8 mouse cellular contexts compared by ENCODE assay signal in the genomic region with DNA sequence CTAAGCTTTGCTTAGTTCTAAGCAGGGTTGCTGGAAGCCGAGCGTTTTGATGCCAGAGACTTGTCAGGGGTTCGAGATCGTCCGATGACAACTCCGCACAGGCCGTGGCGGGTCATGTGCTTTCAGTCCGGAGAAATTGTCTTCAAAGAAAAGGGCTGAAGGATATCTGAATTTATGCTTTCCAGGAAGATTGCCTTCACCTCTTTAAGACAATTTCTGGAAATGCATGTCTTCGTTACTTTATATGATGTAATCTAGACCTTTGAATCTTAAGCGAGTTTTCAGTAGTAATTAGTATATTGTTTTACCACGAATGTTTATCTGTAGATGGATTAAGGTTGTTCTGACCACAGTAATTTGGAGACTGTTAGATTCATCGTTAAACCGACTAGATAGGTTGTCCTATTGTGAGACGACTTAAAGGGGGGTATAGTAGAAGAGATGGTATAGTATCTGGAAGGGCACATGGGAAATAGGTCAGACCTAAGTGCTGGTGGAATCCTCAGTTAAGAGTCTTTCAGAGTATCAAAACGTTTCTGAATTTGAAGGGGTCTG. TPM values are rescaled to one million over a fixed set of nuclear protein-coding genes. Genes with fewer than 3 reads are reported as not detected.
DNase-seq lines count a peak whose midpoint lies in the region; ATAC-seq and TF ChIP-seq lines count a peak whose summit lies in the region.

No protein-coding gene starts in this region.

- WGBS in kidney, adult 2 months, result under 1% methylated on average over 16 of the region's 16 CpGs
- under 1% methylated on average over 16 of the region's 16 CpGs for WGBS in hindbrain, embryonic 13.5 days
- WGBS in midbrain, embryonic 13.5 days, result under 1% methylated on average over 16 of the region's 16 CpGs

- DNase-seq in kidney, adult 2 months, result no peak
- DNase-seq in kidney, postnatal 4 days, result no peak
- DNase-seq in ZHBTc4 (ENCODE audit: low read depth, low spot score), result peak; percentile 21
- DNase-seq in gastrocnemius, adult 8-10 months (ENCODE audit: low spot score in 2 of 2), result no peak
- DNase-seq in urinary bladder, postnatal 10 days (ENCODE audit: low spot score), result no peak
- DNase-seq in adrenal gland, adult 8-10 months, result no peak

- H3K9me3 ChIP-seq in hindbrain, embryonic 13.5 days, result no peaks in the 10 kb centered on the region
- H3K9me3 ChIP-seq in midbrain, embryonic 13.5 days, result no peaks in the 10 kb centered on the region

- peak overlapping the region; percentile 79 for H3K4me3 ChIP-seq in kidney, adult 2 months (ENCODE audit: insufficient read depth, low read depth, low read length)
- H3K4me3 ChIP-seq in hindbrain, embryonic 13.5 days, result peak overlapping the region; percentile 93
- H3K4me3 ChIP-seq in midbrain, embryonic 13.5 days (replicated peaks), result peak overlapping the region; percentile 94

- no peaks in the 10 kb centered on the region for H3K27me3 ChIP-seq in kidney, adult 2 months (replicated peaks; ENCODE audit: control insufficient read depth, insufficient read depth, low read length)
- H3K27me3 ChIP-seq in hindbrain, embryonic 13.5 days, result no peaks in the 10 kb centered on the region
- H3K27me3 ChIP-seq in midbrain, embryonic 13.5 days, result no peaks in the 10 kb centered on the region

- peaks cover 2% of the 10 kb centered on the region; the same call in 1 of the 2 replicates for H3K4me1 ChIP-seq in kidney, adult 2 months (ENCODE audit: control insufficient read depth, insufficient read depth, low read length)
- peaks cover 30% of the 10 kb centered on the region for H3K4me1 ChIP-seq in hindbrain, embryonic 13.5 days (replicated peaks)
- peaks cover 27% of the 10 kb centered on the region for H3K4me1 ChIP-seq in midbrain, embryonic 13.5 days (replicated peaks)

- H3K36me3 ChIP-seq in kidney, adult 2 months (ENCODE audit: control insufficient read depth, insufficient read depth, low read length), result peaks cover 12% of the 10 kb centered on the region
- H3K36me3 ChIP-seq in hindbrain, embryonic 13.5 days, result peaks cover 40% of the 10 kb centered on the region
- H3K36me3 ChIP-seq in midbrain, embryonic 13.5 days, result peaks cover 40% of the 10 kb centered on the region

- peak overlapping the region; percentile 88 for H3K9ac ChIP-seq in hindbrain, embryonic 13.5 days
- H3K9ac ChIP-seq in midbrain, embryonic 13.5 days (replicated peaks), result peak overlapping the region; percentile 86

- peak overlapping the region; percentile 27; the same call in 1 of the 2 replicates for H3K27ac ChIP-seq in kidney, adult 2 months (ENCODE audit: insufficient read depth, low read depth, low read length)
- peak overlapping the region; percentile 84 for H3K27ac ChIP-seq in hindbrain, embryonic 13.5 days
- H3K27ac ChIP-seq in midbrain, embryonic 13.5 days, result peak overlapping the region; percentile 71

- ATAC-seq in hindbrain, embryonic 13.5 days (ENCODE audit: low FRiP score), result no peak; the same call in 1 of the 2 replicates
- no peak for ATAC-seq in midbrain, embryonic 13.5 days

- no peak for TF ChIP-seq CTCF in kidney, adult 2 months (conservative IDR thresholded peaks at IDR 0.05; ENCODE audit: insufficient read depth, insufficient read length, low read depth, low read length)

- no peak for TF ChIP-seq POLR2A in kidney, adult 2 months (IDR thresholded peaks at IDR 0.05; ENCODE audit: low read depth, low read length)

- H3K4me2 ChIP-seq in hindbrain, embryonic 13.5 days, result peak overlapping the region; percentile 83
- peak overlapping the region; percentile 92 for H3K4me2 ChIP-seq in midbrain, embryonic 13.5 days (replicated peaks)

RNA-seq across cellular contexts. Expression of gene Rpl4, which starts 0.6 kb away (rescaled TPM):
- 373 and 421 TPM in 2 replicates for polyA plus RNA-seq in kidney, adult 2 months (2012; rRNA removed)
- polyA plus RNA-seq in hindbrain, embryonic 13.5 days (2015; fragmentation: Nextera tagmentation; extraction: Ambion mirVana), result 659 and 664 TPM in 2 replicates
- polyA plus RNA-seq in midbrain, embryonic 13.5 days (2015; fragmentation: Nextera tagmentation; extraction: Ambion mirVana), result 668 and 675 TPM in 2 replicates
- total RNA-seq in gastrocnemius, adult 8-10 months (2022), result 100 to 1,000 TPM; 608 to 758 (median 650) TPM
- 100 to 1,000 TPM; 875 to 953 (median 912) TPM for total RNA-seq in adrenal gland, adult 8-10 months (2022)

RNA-seq across cellular contexts. Expression of gene Zwilch, which starts 0.8 kb away (rescaled TPM):
- polyA plus RNA-seq in kidney, adult 2 months (2012; rRNA removed), result 0.35 and 0.77 TPM in 2 replicates
- 6.5 and 7.3 TPM in 2 replicates for polyA plus RNA-seq in hindbrain, embryonic 13.5 days (2015; fragmentation: Nextera tagmentation; extraction: Ambion mirVana)
- 9.3 and 10.9 TPM in 2 replicates for polyA plus RNA-seq in midbrain, embryonic 13.5 days (2015; fragmentation: Nextera tagmentation; extraction: Ambion mirVana)
- total RNA-seq in gastrocnemius, adult 8-10 months (2022), result under 1 TPM; 0.13 to 0.44 (median 0.37) TPM
- total RNA-seq in adrenal gland, adult 8-10 months (2022), result 10 to 100 TPM in 1 of 4 experiments, 1 to 10 TPM in 3; 3.5 to 10.2 (median 6.3) TPM

RNA-seq across cellular contexts. Expression of gene Snapc5, which starts 5.3 kb away (rescaled TPM):
- 15.8 and 24.9 TPM in 2 replicates for polyA plus RNA-seq in kidney, adult 2 months (2012; rRNA removed)
- polyA plus RNA-seq in hindbrain, embryonic 13.5 days (2015; fragmentation: Nextera tagmentation; extraction: Ambion mirVana), result 40.5 and 40.8 TPM in 2 replicates
- 39.2 and 44.9 TPM in 2 replicates for polyA plus RNA-seq in midbrain, embryonic 13.5 days (2015; fragmentation: Nextera tagmentation; extraction: Ambion mirVana)
- total RNA-seq in gastrocnemius, adult 8-10 months (2022), result 10 to 100 TPM; 18.2 to 20.0 (median 18.5) TPM
- 10 to 100 TPM; 22.0 to 28.1 (median 24.7) TPM for total RNA-seq in adrenal gland, adult 8-10 months (2022)

RNA-seq across cellular contexts. Expression of gene Lctl, which starts 56.8 kb away (rescaled TPM):
- 5.1 and 6.9 TPM in 2 replicates for polyA plus RNA-seq in kidney, adult 2 months (2012; rRNA removed)
- 0.12 TPM in 1 of 2 replicates, not detected in the other for polyA plus RNA-seq in hindbrain, embryonic 13.5 days (2015; fragmentation: Nextera tagmentation; extraction: Ambion mirVana)
- not detected in 2 replicates for polyA plus RNA-seq in midbrain, embryonic 13.5 days (2015; fragmentation: Nextera tagmentation; extraction: Ambion mirVana)
- total RNA-seq in gastrocnemius, adult 8-10 months (2022), result under 1 TPM in 2 of 4 experiments, not detected in 2; 0.40 to 0.68 TPM
- 10 to 100 TPM in 1 of 4 experiments, 1 to 10 TPM in 2, not detected in 1; 3.1 to 22.6 (median 9.1) TPM for total RNA-seq in adrenal gland, adult 8-10 months (2022)

Comparison
In these comparisons a context has a peak if more than half of its experiments do, and no peak if none do; other contexts are left out.
1. H3K27ac ChIP-seq: peak in every context shown above with its lines; median percentile 84 in hindbrain, embryonic 13.5 days; 71 in midbrain, embryonic 13.5 days; 27 in kidney, adult 2 months.